Mouse (Mus musculus): ENCODE data around the gene Def6. TPM values are rescaled to one million over a fixed set of nuclear protein-coding genes. Genes with fewer than 3 reads are reported as not detected.

Gene Def6
- polyA plus RNA-seq (2016; fragmentation: Nextera tagmentation; extraction: Ambion mirVana), result 3.1 and 3.7 TPM in 2 replicates

DNA sequence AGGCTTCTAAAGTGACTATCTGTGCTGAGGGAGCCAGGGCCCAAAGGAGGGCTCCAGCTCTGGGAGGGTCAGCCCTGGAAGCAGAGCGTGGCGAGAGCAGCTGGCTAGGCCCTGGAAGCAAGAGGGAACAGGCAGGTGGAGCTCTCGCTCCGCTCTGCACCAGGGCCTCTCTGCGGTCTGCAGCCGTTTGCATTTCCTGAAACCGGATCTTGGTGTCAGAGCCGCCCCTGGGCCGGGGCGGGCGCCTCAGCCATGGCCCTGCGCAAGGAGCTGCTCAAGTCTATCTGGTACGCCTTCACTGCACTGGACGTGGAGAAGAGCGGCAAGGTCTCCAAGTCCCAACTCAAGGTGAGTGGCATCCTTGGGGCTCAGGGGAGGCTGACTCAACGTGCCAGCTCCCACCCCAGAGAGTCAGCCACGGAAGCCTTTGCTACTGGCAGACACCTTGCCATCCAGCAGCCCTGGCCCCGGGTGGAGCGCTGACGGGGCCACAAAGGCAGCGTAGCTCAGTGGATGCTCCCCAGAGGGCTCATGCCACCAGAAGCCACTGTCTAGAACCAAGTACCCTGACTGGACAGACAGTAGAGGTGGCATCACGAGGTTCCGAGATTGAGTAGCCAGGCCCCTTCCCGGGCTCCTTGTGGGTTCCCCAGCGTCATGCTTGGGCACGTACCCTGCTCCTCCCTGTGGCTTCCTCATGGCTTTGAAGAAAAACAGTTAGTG lies at the start of gene Def6:
TSS of gene Def6 (plus strand) at position 188 of the 723 bp plus-strand sequence.
- no peak within 1 kb of the TSS for H3K4me3 ChIP-seq
- no peak for ATAC-seq (ENCODE audit: low FRiP score, low read depth)
- WGBS, result 29% methylated on average over 26 of the region's 26 CpGs
- peak within 1 kb of the TSS; percentile 20; the same call in 1 of the 2 replicates for H3K9ac ChIP-seq (replicated peaks)
- H3K9me3 ChIP-seq, result no peaks in the 10 kb centered on the region
- peak within 1 kb of the TSS; percentile 50; the same call in 1 of the 2 replicates for H3K27ac ChIP-seq (replicated peaks)
- no peaks in the 10 kb centered on the region for H3K27me3 ChIP-seq
- H3K4me2 ChIP-seq (replicated peaks), result peak within 1 kb of the TSS; percentile 21
- no peaks in the 10 kb centered on the region for H3K4me1 ChIP-seq
- peaks cover 15% of the 10 kb centered on the region for H3K36me3 ChIP-seq

DNA sequence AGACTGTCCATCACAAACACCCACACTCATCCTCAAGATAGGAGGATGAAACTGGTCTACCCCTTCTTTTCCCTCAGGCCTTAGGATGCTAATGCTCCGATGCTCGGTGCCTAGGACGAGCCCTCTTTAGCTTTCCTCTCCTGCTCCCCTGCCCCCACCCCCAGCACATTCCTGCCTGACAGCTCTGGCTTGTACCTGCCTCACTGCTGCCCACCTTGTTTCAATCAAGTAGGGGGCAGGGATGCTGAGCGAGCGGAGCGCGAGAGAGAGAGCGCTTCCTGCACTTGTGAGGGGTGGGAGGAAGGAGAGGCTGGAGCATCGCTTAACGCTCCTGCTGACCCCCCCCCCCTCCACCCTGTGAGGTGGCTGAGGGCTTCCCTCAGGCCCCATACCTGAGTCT lies 47.2 kb upstream of the Def6 start:
- Histone ChIP-seq H3K9ac (replicated peaks) (no peak overlapping the region), H3K4me2 (replicated peaks) (no peak overlapping the region), H3K4me3 (no peak overlapping the region), H3K9me3 (no peaks in the 10 kb centered on the region), H3K27me3 (peaks cover 24% of the 10 kb centered on the region), H3K4me1 (peaks cover 17% of the 10 kb centered on the region), H3K27ac (replicated peaks) (no peak overlapping the region), H3K36me3 (peaks cover 76% of the 10 kb centered on the region)
- ATAC-seq (ENCODE audit: low FRiP score, low read depth), result no peak
- 29% methylated on average over 10 of the region's 10 CpGs for WGBS

DNA sequence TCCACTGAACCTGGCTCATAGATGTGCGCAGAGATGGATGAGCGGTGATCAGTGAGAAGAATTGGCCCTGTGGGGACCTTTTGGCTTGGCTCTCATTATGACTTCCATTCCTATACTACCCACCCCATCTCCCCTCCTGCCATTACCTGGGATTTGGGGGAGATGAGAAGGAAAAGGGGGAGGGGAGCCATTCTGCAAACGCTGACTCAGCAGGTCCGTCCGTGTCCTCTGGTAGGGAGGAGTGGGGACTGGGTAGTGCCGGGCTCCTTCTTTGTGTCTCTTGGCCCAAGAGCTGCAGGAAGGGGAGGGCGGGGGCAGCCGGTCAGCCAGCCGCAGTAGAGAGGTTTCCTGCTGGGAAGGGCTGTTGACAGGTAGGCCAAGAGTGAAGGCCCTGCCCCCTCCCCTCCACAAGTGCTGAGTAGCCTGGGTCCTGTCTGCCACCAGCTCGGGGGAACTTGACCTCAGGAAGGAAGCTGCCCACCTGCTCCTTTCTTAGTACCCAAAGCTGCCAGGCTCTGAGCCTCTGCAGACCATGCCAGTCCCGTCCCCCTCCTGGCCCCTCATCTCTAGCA lies 46.2 kb upstream of the Def6 start:
- Histone ChIP-seq H3K36me3 (peaks cover 76% of the 10 kb centered on the region), H3K27ac (replicated peaks) (no peak overlapping the region), H3K4me2 (replicated peaks) (no peak overlapping the region), H3K27me3 (peaks cover 24% of the 10 kb centered on the region), H3K4me1 (peaks cover 17% of the 10 kb centered on the region), H3K4me3 (no peak overlapping the region), H3K9ac (replicated peaks) (no peak overlapping the region), H3K9me3 (no peaks in the 10 kb centered on the region)
- 29% methylated on average over 11 of the region's 11 CpGs for WGBS
- no peak for ATAC-seq (ENCODE audit: low FRiP score, low read depth)

DNA sequence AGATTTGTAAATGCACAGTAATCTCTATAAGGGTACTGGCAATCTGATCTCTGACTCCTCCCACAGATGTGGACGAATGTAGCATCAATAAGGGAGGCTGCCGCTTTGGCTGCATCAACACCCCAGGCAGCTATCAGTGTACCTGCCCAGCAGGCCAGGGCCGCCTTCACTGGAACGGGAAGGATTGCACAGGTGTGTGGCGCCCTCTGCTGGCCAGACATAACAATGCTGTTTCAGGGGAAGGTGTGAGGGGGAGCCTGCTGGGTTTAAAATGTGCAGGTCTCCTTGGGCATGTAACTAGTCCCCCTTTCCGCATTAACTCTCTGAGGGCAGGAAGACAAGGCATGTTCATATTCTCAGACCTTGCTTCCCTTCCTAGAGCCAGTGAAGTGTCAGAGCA lies 43.9 kb upstream of the Def6 start:
- peak; percentile 63; the same call in 1 of the 2 replicates for ATAC-seq (ENCODE audit: low FRiP score, low read depth)
- H3K9me3 ChIP-seq, result no peaks in the 10 kb centered on the region
- no peak overlapping the region for H3K4me3 ChIP-seq
- peaks cover 80% of the 10 kb centered on the region for H3K36me3 ChIP-seq
- H3K4me2 ChIP-seq (replicated peaks), result no peak overlapping the region
- 0 out of 2 replicates have a peak, but pooled peaks cover 7% of the 10 kb centered on the region for H3K4me1 ChIP-seq
- no peak overlapping the region for H3K27ac ChIP-seq (replicated peaks)
- peaks cover 24% of the 10 kb centered on the region for H3K27me3 ChIP-seq
- 11% methylated on average over 6 of the region's 6 CpGs for WGBS
- H3K9ac ChIP-seq (replicated peaks), result no peak overlapping the region

DNA sequence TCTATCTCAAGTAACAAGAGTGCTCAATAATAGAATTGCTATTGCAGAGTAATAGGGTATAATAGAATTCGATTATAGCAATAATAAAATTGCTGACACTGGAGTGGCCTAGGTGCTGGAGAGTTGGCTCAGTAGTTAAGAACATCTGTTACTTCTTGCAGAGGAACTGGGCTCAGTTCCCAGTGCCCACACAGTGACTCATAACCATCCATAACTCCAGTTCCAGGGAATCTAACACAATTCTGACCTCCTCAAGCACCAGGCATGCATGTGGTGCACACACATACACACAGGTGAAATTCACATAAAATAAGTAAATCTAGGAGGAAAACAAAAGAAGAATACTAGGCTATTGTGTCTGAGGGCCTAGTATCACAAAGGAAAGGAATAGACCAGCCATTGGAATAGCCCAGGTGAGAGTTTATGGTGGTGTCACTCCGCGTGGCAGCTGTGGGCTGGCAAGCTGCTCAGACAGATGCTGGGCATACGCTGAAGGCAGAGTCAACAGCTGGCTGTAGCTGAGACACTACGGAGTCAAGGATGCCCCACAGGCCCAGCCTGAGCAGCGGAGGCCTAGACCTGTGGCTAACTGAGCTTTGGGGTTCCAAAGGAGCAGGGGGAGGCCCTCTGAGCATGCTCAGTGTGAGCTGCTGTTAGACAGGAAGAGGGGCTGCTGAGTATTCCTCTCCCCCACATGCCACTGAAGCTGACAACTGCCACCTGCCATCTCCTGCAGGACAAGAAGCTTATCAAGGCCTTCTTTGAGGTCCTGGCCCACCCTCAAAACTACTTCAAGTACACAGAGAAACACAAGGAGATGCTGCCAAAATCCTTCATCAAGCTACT lies 36.9 kb upstream of the Def6 start:
- 90% methylated on average over 6 of the region's 6 CpGs for WGBS
- no peak overlapping the region for H3K4me2 ChIP-seq (replicated peaks)
- no peak overlapping the region for H3K4me3 ChIP-seq
- no peak for ATAC-seq (ENCODE audit: low FRiP score, low read depth)
- no peaks in the 10 kb centered on the region for H3K9me3 ChIP-seq
- no peak overlapping the region for H3K9ac ChIP-seq (replicated peaks)
- peaks cover 66% of the 10 kb centered on the region for H3K36me3 ChIP-seq
- H3K4me1 ChIP-seq, result peaks cover 6% of the 10 kb centered on the region; the same call in 1 of the 2 replicates
- no peak overlapping the region for H3K27ac ChIP-seq (replicated peaks)
- H3K27me3 ChIP-seq, result no peaks in the 10 kb centered on the region

- H3K4me1 ChIP-seq, result peaks cover 14% of the 10 kb centered on the region
- no peak for ATAC-seq (ENCODE audit: low FRiP score, low read depth)
- no peak overlapping the region for H3K4me2 ChIP-seq (replicated peaks)
- no peaks in the 10 kb centered on the region for H3K9me3 ChIP-seq
- WGBS, result 78% methylated on average over 9 of the region's 9 CpGs
- no peaks in the 10 kb centered on the region for H3K27me3 ChIP-seq
- H3K36me3 ChIP-seq, result peaks cover 46% of the 10 kb centered on the region
- no peak overlapping the region for H3K27ac ChIP-seq (replicated peaks)
- no peak overlapping the region for H3K9ac ChIP-seq (replicated peaks)
- H3K4me3 ChIP-seq, result no peak overlapping the region
Observed at GRCm38 (mm10) chr17:28172690-28173089, 34.9 kb upstream of the Def6 start.

DNA sequence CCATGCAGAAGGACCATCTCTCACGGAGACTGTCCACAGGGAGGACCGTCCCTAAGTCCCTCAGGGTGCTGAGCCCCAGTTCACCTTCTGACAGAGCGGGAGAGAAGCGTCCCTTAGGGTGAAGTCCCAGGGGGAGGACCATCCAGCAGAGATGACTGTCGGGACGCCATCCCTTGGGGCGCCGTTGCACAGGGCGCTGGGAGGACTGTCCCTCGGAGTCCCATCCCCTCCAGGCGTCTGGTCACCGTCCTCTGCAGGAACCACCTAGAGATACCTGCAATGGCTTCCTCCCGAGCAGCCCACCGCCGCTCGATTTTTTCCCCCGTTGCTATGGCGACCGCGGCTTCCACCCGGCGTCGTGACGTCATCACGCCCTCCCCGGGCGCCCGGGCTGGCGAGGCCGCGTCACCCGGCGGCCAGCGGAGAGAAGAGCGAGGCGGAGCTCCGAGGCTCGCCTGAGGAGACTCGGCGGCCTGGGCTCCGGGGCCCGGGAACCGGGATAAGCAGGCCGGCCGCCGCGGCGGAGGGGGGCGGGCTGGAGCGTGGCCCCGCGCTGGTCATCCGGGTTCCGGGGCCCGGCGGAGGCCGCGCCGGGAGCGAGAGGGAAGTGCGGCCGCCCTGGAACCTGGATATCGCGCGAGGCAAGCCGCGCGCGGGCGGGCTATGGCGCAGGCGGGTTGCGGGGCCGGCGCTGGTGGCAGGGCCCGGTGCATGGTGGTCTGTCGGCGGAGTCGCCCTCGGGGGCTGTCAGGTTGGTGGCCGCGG lies 30.6 kb upstream of the Def6 start, which contains the start of gene Zfp523:
TSS of gene Zfp523 (plus strand) at position 355 of the 765 bp plus-strand sequence.
- H3K9ac ChIP-seq (replicated peaks), result peak within 1 kb of the TSS; percentile 93
- 0 out of 2 replicates have a peak, but pooled peaks cover 17% of the 10 kb centered on the region for H3K36me3 ChIP-seq
- H3K4me3 ChIP-seq, result peak within 1 kb of the TSS; percentile 87
- H3K4me2 ChIP-seq (replicated peaks), result peak within 1 kb of the TSS; percentile 97
- ATAC-seq (ENCODE audit: low FRiP score, low read depth), result peak; percentile 86
- under 1% methylated on average over 76 of the region's 82 CpGs for WGBS
- peaks cover 39% of the 10 kb centered on the region for H3K4me1 ChIP-seq
- H3K9me3 ChIP-seq, result no peaks in the 10 kb centered on the region
- H3K27ac ChIP-seq (replicated peaks), result peak within 1 kb of the TSS; percentile 96
- no peaks in the 10 kb centered on the region for H3K27me3 ChIP-seq

- H3K27ac ChIP-seq (replicated peaks), result peak overlapping the region; percentile 96
- peak; percentile 36 for ATAC-seq (ENCODE audit: low FRiP score, low read depth)
- H3K4me2 ChIP-seq (replicated peaks), result peak overlapping the region; percentile 97
- H3K36me3 ChIP-seq, result peaks cover 11% of the 10 kb centered on the region; the same call in 1 of the 2 replicates
- WGBS, result 6% methylated on average over 18 of the region's 22 CpGs
- H3K4me1 ChIP-seq, result peaks cover 39% of the 10 kb centered on the region
- peak overlapping the region; percentile 87 for H3K4me3 ChIP-seq
- H3K27me3 ChIP-seq, result no peaks in the 10 kb centered on the region
- H3K9ac ChIP-seq (replicated peaks), result peak overlapping the region; percentile 93
- H3K9me3 ChIP-seq, result no peaks in the 10 kb centered on the region
Observed at GRCm38 (mm10) chr17:28177540-28178046, 30.0 kb upstream of the Def6 start.

DNA sequence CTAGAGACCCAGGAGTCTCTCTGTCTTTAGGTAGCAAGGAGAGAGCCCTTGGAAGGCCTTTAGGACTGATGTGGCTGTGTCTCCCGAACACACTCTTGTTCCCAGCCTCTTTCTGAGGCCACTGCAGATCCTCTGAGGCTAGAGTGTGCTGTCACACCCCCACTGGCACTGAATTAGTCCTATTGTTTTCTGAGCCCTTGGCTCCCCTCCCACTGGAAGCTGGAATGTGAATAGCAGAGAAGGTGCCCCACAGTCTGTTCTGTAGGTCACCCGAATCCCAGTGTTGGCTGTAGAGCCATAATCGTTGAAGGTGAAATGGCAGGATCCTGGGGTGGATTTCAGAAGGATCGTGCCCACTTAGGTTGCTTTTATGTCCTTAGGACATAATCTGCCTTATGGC lies 27.2 kb upstream of the Def6 start:
- 40% methylated on average over 4 of the region's 4 CpGs for WGBS
- H3K4me1 ChIP-seq, result peaks cover 33% of the 10 kb centered on the region
- no peak overlapping the region for H3K4me2 ChIP-seq (replicated peaks)
- H3K4me3 ChIP-seq, result no peak overlapping the region
- H3K9me3 ChIP-seq, result no peaks in the 10 kb centered on the region
- peaks cover 11% of the 10 kb centered on the region; the same call in 1 of the 2 replicates for H3K36me3 ChIP-seq
- ATAC-seq (ENCODE audit: low FRiP score, low read depth), result no peak
- peak overlapping the region; percentile 24 for H3K9ac ChIP-seq (replicated peaks)
- H3K27ac ChIP-seq (replicated peaks), result no peak overlapping the region
- H3K27me3 ChIP-seq, result no peaks in the 10 kb centered on the region

DNA sequence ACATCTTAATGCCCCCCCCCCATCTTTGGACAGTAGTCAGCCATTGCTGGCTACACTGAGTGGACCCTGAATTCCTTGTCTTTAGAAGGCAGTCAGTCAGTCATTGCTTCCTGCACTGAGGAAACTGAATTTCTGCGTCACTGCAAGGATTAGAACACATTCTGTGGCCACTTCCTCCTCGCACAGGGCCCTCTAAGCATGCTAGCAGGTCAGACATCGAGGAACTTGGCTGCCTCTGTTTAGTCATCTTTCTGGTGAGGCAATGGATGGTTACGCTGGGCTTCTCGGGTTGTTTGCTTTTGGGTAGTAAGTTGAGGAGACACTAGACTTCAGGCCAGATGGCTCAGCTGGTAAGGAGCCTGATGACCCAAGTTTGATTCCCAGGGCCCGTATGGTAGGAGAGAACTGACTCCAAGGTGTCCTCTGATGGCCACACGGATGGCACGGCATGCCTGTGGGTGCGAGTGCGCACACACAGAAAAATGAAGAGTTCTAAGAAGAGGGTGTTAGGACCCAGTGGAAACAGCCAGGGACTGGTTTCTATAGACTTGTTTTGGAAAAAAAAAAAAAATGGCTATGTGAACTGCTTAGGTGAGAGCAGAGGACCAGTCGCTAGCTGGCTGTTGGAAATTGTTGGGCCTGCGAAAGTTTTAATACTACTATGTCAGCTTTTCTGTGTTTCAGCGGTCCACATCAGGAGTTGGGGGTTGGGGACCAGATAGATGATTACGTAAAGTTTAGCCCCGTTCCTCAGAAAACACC lies 26.6 kb upstream of the Def6 start:
- H3K4me1 ChIP-seq, result peaks cover 33% of the 10 kb centered on the region
- peaks cover 11% of the 10 kb centered on the region; the same call in 1 of the 2 replicates for H3K36me3 ChIP-seq
- H3K9me3 ChIP-seq, result no peaks in the 10 kb centered on the region
- H3K9ac ChIP-seq (replicated peaks), result peak overlapping the region; percentile 25; the same call in 1 of the 2 replicates
- no peak overlapping the region for H3K4me2 ChIP-seq (replicated peaks)
- 88% methylated on average over 15 of the region's 15 CpGs for WGBS
- no peak for ATAC-seq (ENCODE audit: low FRiP score, low read depth)
- H3K4me3 ChIP-seq, result no peak overlapping the region
- H3K27me3 ChIP-seq, result no peaks in the 10 kb centered on the region
- H3K27ac ChIP-seq (replicated peaks), result no peak overlapping the region

Measured in midbrain, embryonic 12.5 days (tissue).